Mouse (Mus musculus) MEL (cell line): ENCODE data around the gene Pik3r4. TPM values are rescaled to one million over a fixed set of nuclear protein-coding genes. Genes with fewer than 3 reads are reported as not detected.
"Not testable (repeated sequence)": the region's sequence is repeated elsewhere in the genome, so short reads cannot be mapped to it uniquely, and the experiment has no call there.

Experiments
- DNase-seq: peaks from one replicate; pipeline ENCODE4 v3.0.0; 2011; ENCODE audit warnings: low read depth, low spot score
- H3K27ac ChIP-seq: 2 replicates; pipeline ENCODE4 v1.5.1; 2012; ENCODE audit warnings: low read depth, mild to moderate bottlenecking, control low read depth, low read length, moderate library complexity; ENCODE audit not compliant: control insufficient read depth
- H3K27me3 ChIP-seq, 2 experiments: fragments of 150-350 bp in 1 of 2; sonication (generic) in 1 of 2; 2 replicates each; pipeline ENCODE4 v1.6.1; 2012; ENCODE audit warnings: low read length in 2 of 2, mild to moderate bottlenecking in 2 of 2, improper control_type of control experiment in 1 of 2, moderate library complexity in 1 of 2; ENCODE audit not compliant: insufficient read depth in 2 of 2, control insufficient read depth in 1 of 2
- H3K36me3 ChIP-seq, 2 experiments: 2 replicates each; pipeline ENCODE4 v1.6.1; 2012 to 2014; ENCODE audit warnings: low read length in 2 of 2, improper control_type of control experiment in 1 of 2, inconsistent platforms in 1 of 2, mild to moderate bottlenecking in 1 of 2; ENCODE audit not compliant: insufficient read depth in 2 of 2, control insufficient read depth in 1 of 2
- H3K4me1 ChIP-seq, 2 experiments: fragments of 150-350 bp in 1 of 2; sonication (generic) in 1 of 2; 2 replicates each; pipeline ENCODE4 v1.6.1; 2012; ENCODE audit warnings: low read length in 2 of 2, improper control_type of control experiment in 1 of 2, mild to moderate bottlenecking in 1 of 2; ENCODE audit not compliant: insufficient read depth in 2 of 2, control insufficient read depth in 1 of 2
- H3K4me3 ChIP-seq, 2 experiments: fragments of 150-350 bp in 1 of 2; sonication (generic) in 1 of 2; 2 replicates each; pipeline ENCODE4 v1.5.1; 2012; ENCODE audit warnings: low read depth in 2 of 2, low read length in 2 of 2, mild to moderate bottlenecking in 2 of 2, moderate library complexity in 2 of 2, control low read depth in 1 of 2, improper control_type of control experiment in 1 of 2; ENCODE audit not compliant: control insufficient read depth in 1 of 2, insufficient read depth in 1 of 2
- H3K79me2 ChIP-seq: 2 replicates; pipeline ENCODE4 v1.6.1; 2012; ENCODE audit warnings: mild to moderate bottlenecking, low read length, moderate library complexity; ENCODE audit not compliant: control insufficient read depth, poor library complexity, insufficient read depth
- H3K9ac ChIP-seq: 2 replicates; pipeline ENCODE4 v1.6.1; 2012; ENCODE audit warnings: low read depth, mild to moderate bottlenecking, control low read depth, low read length, moderate library complexity; ENCODE audit not compliant: control insufficient read depth, poor library complexity, severe bottlenecking
- H3K9me3 ChIP-seq: fragments of 150-350 bp; sonication (generic); replicated peaks from 2 replicates; pipeline ENCODE4 v1.6.1; 2012; ENCODE audit warnings: mild to moderate bottlenecking, low read length, improper control_type of control experiment, moderate library complexity; ENCODE audit not compliant: insufficient read depth
- BHLHE40 ChIP-seq: IDR thresholded peaks from 2 replicates; pipeline ENCODE4 v1.6.1; 2012; ENCODE audit warnings: low read depth, mild to moderate bottlenecking, inconsistent platforms, low read length, improper control_type of control experiment, borderline replicate concordance
- CHD1 ChIP-seq: IDR thresholded peaks from 2 replicates; pipeline ENCODE4 v1.6.1; 2012; ENCODE audit warnings: low read depth, mild to moderate bottlenecking, inconsistent platforms, low read length, improper control_type of control experiment
- CHD2 ChIP-seq: IDR thresholded peaks from 2 replicates; pipeline ENCODE4 v1.6.1; 2011; ENCODE audit warnings: low read length, improper control_type of control experiment
- ELF1 ChIP-seq: IDR thresholded peaks from 2 replicates; pipeline ENCODE4 v1.6.1; 2014; ENCODE audit warnings: low read depth, mild to moderate bottlenecking, inconsistent platforms, low read length, improper control_type of control experiment, moderate library complexity
- GATA1 ChIP-seq: IDR thresholded peaks from 2 replicates; pipeline ENCODE4 v1.6.1; 2011; ENCODE audit warnings: low read depth, low read length, improper control_type of control experiment
- KAT2A ChIP-seq: conservative IDR thresholded peaks from 2 replicates; pipeline ENCODE4 v1.6.1; 2012; ENCODE audit warnings: low read depth, low read length, improper control_type of control experiment, inconsistent platforms
- MAZ ChIP-seq: IDR thresholded peaks from 2 replicates; pipeline ENCODE4 v1.6.1; 2012; ENCODE audit warnings: low read depth, mild to moderate bottlenecking, inconsistent platforms, low read length, improper control_type of control experiment
- MEF2A ChIP-seq: IDR thresholded peaks from 2 replicates; pipeline ENCODE4 v1.6.1; 2014; ENCODE audit warnings: low read depth, mild to moderate bottlenecking, inconsistent platforms, low read length, improper control_type of control experiment; ENCODE audit not compliant: poor library complexity, insufficient replicate concordance, severe bottlenecking; ENCODE audit errors: extremely low read depth
- MXI1 ChIP-seq: IDR thresholded peaks from 2 replicates; pipeline ENCODE4 v1.6.1; 2011; ENCODE audit warnings: mild to moderate bottlenecking, low read depth, low read length, improper control_type of control experiment
- NELFE ChIP-seq: IDR thresholded peaks from 2 replicates; pipeline ENCODE4 v1.6.1; 2011; ENCODE audit warnings: low read depth, low read length, improper control_type of control experiment
- NRF1 ChIP-seq: IDR thresholded peaks from 2 replicates; pipeline ENCODE4 v1.6.1; 2014; ENCODE audit warnings: low read depth, mild to moderate bottlenecking, inconsistent platforms, low read length, improper control_type of control experiment, moderate library complexity; ENCODE audit not compliant: poor library complexity, insufficient read depth, severe bottlenecking
- RAD21 ChIP-seq: IDR thresholded peaks from 2 replicates; pipeline ENCODE4 v1.6.1; 2011; ENCODE audit warnings: mild to moderate bottlenecking, low read depth, low read length, improper control_type of control experiment
- RCOR1 ChIP-seq: IDR thresholded peaks from 2 replicates; pipeline ENCODE4 v1.6.1; 2012; ENCODE audit warnings: low read depth, mild to moderate bottlenecking, inconsistent platforms, low read length, improper control_type of control experiment
- SMC3 ChIP-seq: IDR thresholded peaks from 2 replicates; pipeline ENCODE4 v1.6.1; 2011; ENCODE audit warnings: low read depth, low read length, improper control_type of control experiment
- TBP ChIP-seq: IDR thresholded peaks from 2 replicates; pipeline ENCODE4 v1.8.0; 2011; ENCODE audit warnings: low read depth, low read length, improper control_type of control experiment
- TCF12 ChIP-seq: IDR thresholded peaks from 2 replicates; pipeline ENCODE4 v1.6.1; 2014; ENCODE audit warnings: low read depth, mild to moderate bottlenecking, inconsistent platforms, low read length, improper control_type of control experiment, moderate library complexity
- ZKSCAN1 ChIP-seq: IDR thresholded peaks from 2 replicates; pipeline ENCODE4 v1.6.1; 2012; ENCODE audit warnings: low read depth, mild to moderate bottlenecking, inconsistent platforms, low read length, improper control_type of control experiment, moderate library complexity
- polyA plus RNA-seq, 2 experiments: library from polyadenylated mRNA; stranded (reverse) in 1 of 2; unstranded in 1 of 2; fragments of >175 nt in 1 of 2; fragments of >200 nt in 1 of 2; gene quantifications; 2 replicates each; pipeline versions ENCODE4 v1.2.1 to v1.2.4; 2012; ENCODE audit warnings: low replicate concordance in 2 of 2, low read depth in 1 of 2; ENCODE audit not compliant: insufficient read length in 2 of 2, insufficient read depth in 1 of 2, missing spikeins in 1 of 2
- total RNA-seq: library from RNA; depleted of rRNA; stranded (reverse); fragments of 300-350 nt; gene quantifications from 2 replicates; pipeline ENCODE4 v1.2.3, GENCODE M21; 2012

Pik3r4 gene
- total and polyA plus RNA-seq, 3 experiments: 6.6 to 139 (median 22.9) TPM

- no peak overlapping the region for H3K9ac ChIP-seq
- H3K79me2 ChIP-seq: no peaks in the 10 kb centered on the region
- no peaks in the 10 kb centered on the region for H3K9me3 ChIP-seq
- H3K27ac ChIP-seq: no peak overlapping the region
- H3K4me1 ChIP-seq: no peaks in the 10 kb centered on the region
- H3K27me3 ChIP-seq: no peaks in the 10 kb centered on the region; a peak in 1 of 4 replicates
- H3K4me3 ChIP-seq: no peak overlapping the region
- H3K36me3 ChIP-seq: no peaks in the 10 kb centered on the region
- no peak for DNase-seq
- TF ChIP-seq ELF1: no peak
- no peak for TF ChIP-seq RAD21
- TF ChIP-seq CHD2: no peak
- TF ChIP-seq RCOR1: no peak
- no peak for TF ChIP-seq SMC3
- TF ChIP-seq, all 39 proteins: peak for 0
Measured at GRCm38 (mm10) chr9:105633961-105634360, 8.8 kb upstream of the Pik3r4 start.

GRCm38 (mm10) chr9:105641377-105641776 is 1.4 kb upstream of the Pik3r4 start:
- not testable (repeated sequence) for H3K36me3 ChIP-seq, H3K4me3 ChIP-seq, DNase-seq, H3K27me3 ChIP-seq, H3K79me2 ChIP-seq, H3K9ac ChIP-seq, H3K9me3 ChIP-seq, H3K27ac ChIP-seq, H3K4me1 ChIP-seq

- Histone ChIP-seq H3K9ac (no peak overlapping the region), H3K9me3 (no peaks in the 10 kb centered on the region), H3K36me3 (no peaks in the 10 kb centered on the region; a peak in 1 of 4 replicates), H3K27me3 (no peaks in the 10 kb centered on the region), H3K4me3 (no peak overlapping the region), H3K79me2 (no peaks in the 10 kb centered on the region), H3K4me1 (no peaks in the 10 kb centered on the region), H3K27ac (no peak overlapping the region)
- TF ChIP-seq CHD1 (no peak), GATA1 (no peak), CHD2 (no peak), TBP (no peak), ZKSCAN1 (no peak), BHLHE40 (no peak), MAZ (no peak), NELFE (no peak), NRF1 (no peak), KAT2A (no peak), MXI1 (no peak), RCOR1 (no peak), MEF2A (no peak), TCF12 (no peak)
- DNase-seq: no peak
Measured at GRCm38 (mm10) chr9:105656189-105656588, 13.4 kb downstream of the Pik3r4 start.
